Mouse (Mus musculus): ENCODE measurements around the gene Twistnb.

Twistnb gene

DNA sequence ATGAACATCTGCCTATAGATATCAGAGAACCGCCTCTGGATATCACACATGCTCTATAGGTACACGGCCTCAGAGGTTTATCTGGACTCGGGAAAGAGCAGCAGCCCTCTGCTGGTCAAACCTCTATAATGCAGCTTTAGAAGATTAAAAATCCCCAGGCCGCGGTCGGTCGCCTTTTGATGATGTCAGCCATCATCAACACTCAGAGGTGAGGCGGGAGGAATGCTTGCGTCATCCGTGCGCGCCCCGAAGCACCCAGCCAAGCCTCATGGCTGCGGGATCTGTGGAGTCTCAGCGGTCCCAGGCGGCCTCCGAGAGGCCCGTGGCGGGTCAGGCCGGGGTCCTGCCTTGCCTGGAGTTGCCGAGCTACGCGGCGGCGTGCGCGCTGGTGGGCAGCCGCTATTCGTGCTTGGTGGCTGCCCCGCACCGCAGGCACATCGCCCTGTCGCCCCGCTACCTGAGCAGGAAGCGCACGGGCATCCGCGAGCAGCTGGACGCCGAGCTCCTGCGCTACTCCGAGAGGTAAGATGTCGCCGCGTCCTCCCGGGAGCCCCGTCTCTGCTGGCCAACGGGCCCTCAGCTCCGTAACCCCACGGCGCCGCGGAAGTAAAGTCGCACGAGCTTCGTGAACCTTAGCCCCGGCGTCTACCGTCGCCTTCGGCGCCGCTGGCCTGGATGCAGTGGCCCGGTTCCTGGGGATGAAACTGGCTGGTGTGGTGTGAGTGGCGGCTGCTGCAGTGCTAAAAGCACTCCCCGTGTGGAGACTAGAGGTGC, at the start of gene Twistnb:
Gene Twistnb (plus strand): TSS at position 249 of the 774 bp plus-strand sequence.
- in situ Hi-C loops (cut with MboI; ENCODE audit: low pct_unique_long_range_greater_than_20kb in 1 of 2, low sequenced_read_pairs in 2 of 2, unreplicated experiment in 1 of 2), result no loop called here

DNA sequence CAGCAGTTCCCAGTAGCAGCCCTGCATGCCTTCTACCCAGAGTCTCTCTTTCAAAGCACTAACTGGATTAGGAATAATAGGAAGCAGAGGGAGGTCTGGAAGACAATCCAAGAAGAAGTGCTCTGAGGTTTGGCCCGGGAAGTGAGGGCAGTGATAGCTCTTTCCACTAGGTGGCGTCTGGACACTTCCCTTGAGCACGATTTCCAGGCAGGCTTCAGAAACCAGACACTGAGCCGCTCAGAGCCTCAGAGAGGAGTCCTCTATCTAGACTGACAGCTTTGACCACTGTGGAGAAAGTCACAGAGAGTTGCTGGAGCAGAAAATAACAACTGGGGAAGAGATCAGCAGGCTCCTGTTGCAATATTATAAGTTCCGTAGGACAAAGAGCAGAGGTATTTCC, 40.6 kb upstream of the Twistnb start:
- in situ Hi-C loops (cut with MboI; ENCODE audit: low pct_unique_long_range_greater_than_20kb in 1 of 2, low sequenced_read_pairs in 2 of 2, unreplicated experiment in 1 of 2), result loop anchor here (5.0 to 25.0 kb wide), 2 partner anchors 33 to 223 kb away; no protein-coding TSS in a partner anchor

DNA sequence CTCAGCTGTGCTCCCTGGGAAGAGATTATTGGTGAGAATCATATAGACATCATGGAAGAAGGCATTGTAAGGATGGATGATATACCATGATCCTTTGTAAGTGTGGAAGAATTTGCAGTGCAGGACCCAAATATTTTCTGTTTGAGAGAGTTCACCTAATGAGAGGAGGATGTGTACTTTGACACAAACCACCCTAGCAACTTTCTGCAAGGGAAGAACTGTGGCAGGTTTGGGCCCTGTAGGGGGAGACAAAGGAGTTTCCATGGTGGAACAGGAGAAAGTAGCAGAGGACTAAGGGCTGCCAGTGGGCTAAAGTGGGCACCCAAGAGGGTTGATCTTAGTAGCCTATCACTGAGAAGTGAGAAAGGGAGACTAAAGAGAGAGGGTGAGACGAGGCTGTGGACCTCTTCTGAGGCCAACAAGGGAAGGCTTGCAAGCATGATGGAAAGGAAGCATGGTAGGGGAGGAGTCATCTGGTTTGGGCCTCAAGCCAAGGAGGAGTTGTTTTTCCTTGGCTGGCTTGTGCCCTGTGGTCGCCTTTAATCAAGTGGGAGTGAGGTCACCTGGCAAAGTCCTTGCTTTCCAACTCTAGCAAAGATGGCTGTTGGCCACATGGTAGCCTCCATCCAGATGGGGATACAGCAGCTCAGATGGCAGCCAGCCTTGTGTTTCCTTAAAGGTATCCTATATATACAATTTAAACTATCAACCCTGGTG, 38.4 kb upstream of the Twistnb start:
- in situ Hi-C loops (cut with MboI; ENCODE audit: low pct_unique_long_range_greater_than_20kb in 1 of 2, low sequenced_read_pairs in 2 of 2, unreplicated experiment in 1 of 2), result loop anchor here in 1 of 2 experiments (25.0 kb wide), 1 partner anchor 221 kb away; no protein-coding TSS in a partner anchor

DNA sequence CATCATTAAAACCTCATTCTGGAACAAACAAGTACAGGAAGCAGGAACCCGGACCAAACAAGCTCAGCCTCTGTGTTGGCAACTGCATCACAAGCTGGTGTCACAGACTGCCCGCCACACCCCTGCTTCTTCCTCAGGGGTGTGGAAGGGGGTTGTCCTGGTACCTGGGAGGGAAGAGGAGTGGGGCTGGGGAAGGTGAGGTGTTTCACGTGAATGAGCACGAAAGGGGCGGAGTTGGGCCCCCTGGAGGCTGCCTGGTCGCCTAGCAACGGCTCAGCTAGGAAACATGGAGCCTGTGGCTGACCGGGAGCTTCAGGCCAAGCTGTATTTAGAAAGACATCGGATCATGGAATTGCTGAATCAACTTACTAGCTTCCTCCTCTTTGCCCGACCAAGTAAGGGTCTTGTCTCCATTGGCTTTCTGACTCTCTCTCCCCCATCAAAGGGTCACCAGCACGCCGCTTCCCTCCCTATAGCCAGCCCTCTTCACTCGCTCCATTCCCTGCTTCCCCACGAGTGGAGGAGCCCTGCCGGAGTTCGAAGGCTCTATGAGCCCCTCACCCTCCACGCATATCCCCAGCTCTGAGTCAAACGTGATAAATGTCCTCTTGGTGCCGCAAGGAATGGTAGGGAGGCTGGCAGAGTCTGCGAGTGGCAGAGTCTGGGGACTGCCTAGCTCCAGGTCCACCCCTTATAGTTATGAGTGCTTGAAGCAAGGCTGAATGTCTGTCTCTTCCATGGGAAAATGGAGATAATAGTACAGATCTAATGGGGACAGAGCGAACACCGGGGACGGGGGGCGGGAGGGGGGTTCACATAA, 34.4 kb upstream of the Twistnb start, which contains the start of gene Efcab10:
Gene Efcab10 (plus strand): TSS at position 51 of the 820 bp plus-strand sequence.
- in situ Hi-C loops (cut with MboI; ENCODE audit: low pct_unique_long_range_greater_than_20kb in 1 of 2, low sequenced_read_pairs in 2 of 2, unreplicated experiment in 1 of 2), result loop anchor here in 1 of 2 experiments (25.0 kb wide), 1 partner anchor 217 kb away; no protein-coding TSS in a partner anchor

DNA sequence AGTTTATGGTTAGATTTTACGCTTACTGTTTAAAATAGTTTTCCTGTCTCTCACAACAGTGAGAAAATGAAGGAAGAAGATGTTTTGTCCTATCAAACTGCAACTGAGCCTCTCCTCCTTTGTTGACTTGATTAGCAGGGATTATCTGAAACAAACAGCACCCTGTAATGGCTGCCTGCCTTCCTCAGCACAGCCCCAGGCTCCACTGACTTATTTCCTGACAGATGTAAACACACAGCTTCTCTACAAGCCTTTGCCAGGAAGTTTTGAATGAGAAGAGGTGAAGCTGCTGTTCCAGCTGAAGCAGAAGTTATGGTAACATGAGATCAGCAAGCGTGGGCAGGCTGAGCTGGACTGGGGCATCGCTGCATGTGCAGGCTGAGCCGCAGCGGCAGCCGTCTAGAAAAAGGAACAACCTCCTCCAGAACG, 26.2 kb upstream of the Twistnb start:
- in situ Hi-C loops (cut with MboI; ENCODE audit: low pct_unique_long_range_greater_than_20kb in 1 of 2, low sequenced_read_pairs in 2 of 2, unreplicated experiment in 1 of 2), result no loop called here

DNA sequence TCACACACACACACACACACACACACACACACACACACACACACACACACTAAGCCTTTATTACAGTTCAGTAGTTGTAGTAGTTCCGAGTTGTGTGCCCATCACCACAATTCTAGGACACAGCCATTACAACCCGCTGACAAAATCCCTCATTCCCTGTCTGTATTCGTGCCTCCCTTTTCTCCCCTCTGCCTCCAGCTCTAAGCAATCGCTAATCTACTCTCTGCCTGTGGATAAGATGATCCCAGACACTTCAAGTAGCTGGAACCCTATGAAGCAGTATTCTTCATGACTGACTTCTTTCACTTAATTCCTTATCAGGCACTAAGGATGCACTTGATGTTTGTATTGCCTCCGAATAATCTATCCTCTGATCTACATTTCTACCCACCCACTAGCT, 24.4 kb upstream of the Twistnb start:
- in situ Hi-C loops (cut with MboI; ENCODE audit: low pct_unique_long_range_greater_than_20kb in 1 of 2, low sequenced_read_pairs in 2 of 2, unreplicated experiment in 1 of 2), result no loop called here

DNA sequence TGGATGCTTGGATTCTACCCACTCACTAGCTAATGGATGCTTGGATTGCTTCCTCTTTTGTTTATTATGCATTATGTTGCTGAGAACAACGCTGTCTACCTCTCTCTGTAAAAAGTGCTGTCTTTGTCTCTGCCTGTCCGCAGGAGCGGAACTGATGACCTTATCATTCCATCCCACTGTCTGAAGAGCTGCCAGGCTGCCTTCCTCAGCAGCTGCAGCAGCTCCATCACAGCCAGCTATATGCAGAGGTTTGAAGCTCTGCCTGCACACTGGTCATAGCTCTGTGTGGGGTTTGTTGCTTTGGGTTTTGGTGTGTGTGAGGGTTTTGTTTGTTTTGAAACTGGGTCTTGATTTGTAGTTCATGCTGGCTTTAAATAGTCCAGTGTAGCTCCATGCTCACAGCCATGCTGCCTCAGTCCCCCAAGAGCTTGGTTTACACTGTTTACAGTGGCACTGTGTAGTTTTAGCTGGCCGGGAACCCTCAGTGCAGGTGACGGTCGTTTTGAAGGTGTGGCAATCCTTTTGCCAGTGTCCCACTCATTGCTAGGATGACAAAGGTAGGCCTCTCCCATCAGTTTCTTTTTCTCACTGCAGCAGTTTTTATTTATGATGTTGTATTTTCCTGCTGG, 23.9 kb upstream of the Twistnb start:
- in situ Hi-C loops (cut with MboI; ENCODE audit: low pct_unique_long_range_greater_than_20kb in 1 of 2, low sequenced_read_pairs in 2 of 2, unreplicated experiment in 1 of 2), result no loop called here

DNA sequence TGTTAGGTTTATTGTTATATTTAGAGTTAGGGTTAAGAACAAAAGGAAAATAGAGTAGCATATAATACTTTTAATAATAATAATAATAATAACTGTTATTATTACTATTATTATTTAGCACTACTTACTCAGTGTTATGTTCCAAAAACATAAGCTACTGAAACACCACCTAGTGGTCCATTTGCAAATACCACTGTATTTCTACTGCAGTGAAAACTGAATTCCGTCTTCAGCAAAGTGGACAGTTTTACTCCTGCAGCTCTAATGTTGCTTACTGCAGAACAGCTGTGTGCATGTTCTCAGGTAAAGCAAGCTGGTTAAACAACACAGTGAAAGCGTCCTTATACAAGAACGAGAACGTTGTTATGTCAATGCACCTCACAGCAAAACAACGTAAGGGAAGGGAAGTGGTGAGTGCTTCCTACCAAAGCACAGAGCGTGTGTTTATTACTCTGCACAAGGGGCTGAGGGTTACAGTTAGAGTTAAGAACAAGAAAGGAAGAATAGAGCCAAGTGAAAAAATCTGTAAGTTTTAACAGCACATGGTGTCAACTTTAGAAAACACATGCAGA, 17.8 kb upstream of the Twistnb start:
- in situ Hi-C loops (cut with MboI; ENCODE audit: low pct_unique_long_range_greater_than_20kb in 1 of 2, low sequenced_read_pairs in 2 of 2, unreplicated experiment in 1 of 2), result no loop called here

DNA sequence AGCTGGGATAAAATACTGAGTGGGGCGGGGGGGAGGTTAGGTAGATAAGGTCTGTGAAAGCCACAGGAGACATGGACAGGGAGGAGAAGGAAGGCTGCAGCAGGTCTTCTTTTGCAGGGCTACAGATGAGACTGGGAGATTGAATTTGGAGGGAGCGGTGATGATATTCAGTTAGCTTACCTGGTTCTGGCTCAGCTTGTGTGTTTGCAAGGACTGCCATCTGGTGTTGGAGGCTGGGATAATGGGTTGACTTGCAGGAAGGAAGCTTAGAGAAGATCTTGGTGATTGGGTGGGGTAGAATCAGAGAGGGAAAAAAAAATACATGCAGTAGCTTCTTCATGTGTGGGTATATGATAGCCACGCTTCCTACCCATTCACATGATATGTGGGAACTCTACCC, 5.1 kb upstream of the Twistnb start:
- in situ Hi-C loops (cut with MboI; ENCODE audit: low pct_unique_long_range_greater_than_20kb in 1 of 2, low sequenced_read_pairs in 2 of 2, unreplicated experiment in 1 of 2), result loop anchor here (5.0 kb wide), 1 partner anchor 37 kb away; no protein-coding TSS in a partner anchor

DNA sequence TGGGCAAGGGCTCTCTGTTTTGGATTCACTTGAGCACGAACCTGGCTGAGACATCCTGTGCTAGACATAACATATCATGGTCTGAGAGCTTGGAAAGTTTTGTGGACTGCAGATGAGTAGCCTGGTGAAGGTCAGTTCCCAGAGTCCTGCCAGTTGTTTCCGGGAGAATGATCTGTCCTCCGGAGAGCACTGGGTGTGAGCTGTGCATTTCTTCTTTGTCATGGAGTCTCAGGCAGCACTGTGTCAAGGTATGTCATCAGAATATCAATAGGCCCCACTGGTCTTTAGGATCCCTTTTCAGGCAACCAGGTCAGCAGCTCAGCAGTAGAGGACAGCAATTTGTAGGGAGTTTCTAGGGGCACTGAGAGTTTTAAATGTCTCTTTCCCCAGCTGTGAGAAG, 2.1 kb upstream of the Twistnb start:
- in situ Hi-C loops (cut with MboI; ENCODE audit: low pct_unique_long_range_greater_than_20kb in 1 of 2, low sequenced_read_pairs in 2 of 2, unreplicated experiment in 1 of 2), result no loop called here

DNA sequence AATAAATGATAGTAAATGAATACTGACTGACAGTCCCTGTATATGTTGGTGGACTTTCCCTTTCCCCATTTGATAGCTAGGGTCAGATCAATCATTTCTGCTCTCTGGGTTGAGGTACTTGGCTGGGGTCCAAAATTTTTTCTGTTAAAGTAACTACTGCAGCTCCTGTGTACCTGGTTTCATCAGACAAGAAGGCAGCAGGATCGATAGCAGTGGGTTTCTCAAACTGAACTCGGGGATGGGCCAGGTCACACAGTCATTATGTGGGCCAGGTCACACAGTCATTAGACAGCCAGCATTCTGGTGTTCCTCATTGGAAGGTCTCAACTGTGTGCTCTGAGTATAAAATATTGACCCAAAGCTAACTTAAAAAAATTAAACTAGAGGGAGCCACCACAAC, 1.7 kb upstream of the Twistnb start:
- in situ Hi-C loops (cut with MboI; ENCODE audit: low pct_unique_long_range_greater_than_20kb in 1 of 2, low sequenced_read_pairs in 2 of 2, unreplicated experiment in 1 of 2), result no loop called here

DNA sequence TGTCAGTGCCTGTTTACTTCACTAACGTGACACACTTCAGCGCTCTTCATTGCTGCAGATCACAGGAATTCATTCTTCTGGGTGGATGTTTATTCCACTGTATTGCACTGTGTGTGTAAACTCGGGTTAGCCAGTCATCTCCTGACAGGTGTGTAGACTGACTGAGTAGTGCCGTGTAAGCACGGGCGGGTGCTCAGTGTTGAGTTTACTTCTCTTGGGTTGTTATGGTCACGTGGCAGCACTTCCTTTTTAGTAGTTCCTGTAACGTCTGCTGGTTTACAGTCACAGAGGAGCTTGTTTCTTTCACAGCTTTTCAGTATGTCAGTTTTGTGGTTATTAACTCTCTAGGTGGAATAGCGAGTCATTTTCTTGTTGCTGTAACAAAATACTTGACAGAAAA, 4.4 kb downstream of the Twistnb start:
- in situ Hi-C loops (cut with MboI; ENCODE audit: low pct_unique_long_range_greater_than_20kb in 1 of 2, low sequenced_read_pairs in 2 of 2, unreplicated experiment in 1 of 2), result no loop called here

DNA sequence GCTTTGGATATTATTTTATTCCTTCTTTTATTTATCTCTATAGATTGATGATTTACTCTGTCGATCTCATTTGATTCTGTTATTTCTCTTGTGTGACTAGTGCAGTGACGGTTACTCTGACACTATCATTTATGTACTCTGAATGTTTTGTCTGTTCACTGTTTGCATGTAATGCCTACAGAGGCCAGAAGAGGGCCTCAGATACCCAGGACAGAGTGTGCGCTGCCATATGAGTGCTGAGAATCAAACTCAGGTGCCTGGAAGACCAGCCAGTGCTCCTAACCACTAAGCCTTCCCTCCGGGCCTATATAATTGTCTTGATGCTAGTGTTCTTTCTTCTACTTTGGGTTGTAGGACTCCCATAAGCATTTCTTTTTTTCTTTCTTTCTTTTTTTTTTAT, 5.3 kb downstream of the Twistnb start:
- in situ Hi-C loops (cut with MboI; ENCODE audit: low pct_unique_long_range_greater_than_20kb in 1 of 2, low sequenced_read_pairs in 2 of 2, unreplicated experiment in 1 of 2), result no loop called here

DNA sequence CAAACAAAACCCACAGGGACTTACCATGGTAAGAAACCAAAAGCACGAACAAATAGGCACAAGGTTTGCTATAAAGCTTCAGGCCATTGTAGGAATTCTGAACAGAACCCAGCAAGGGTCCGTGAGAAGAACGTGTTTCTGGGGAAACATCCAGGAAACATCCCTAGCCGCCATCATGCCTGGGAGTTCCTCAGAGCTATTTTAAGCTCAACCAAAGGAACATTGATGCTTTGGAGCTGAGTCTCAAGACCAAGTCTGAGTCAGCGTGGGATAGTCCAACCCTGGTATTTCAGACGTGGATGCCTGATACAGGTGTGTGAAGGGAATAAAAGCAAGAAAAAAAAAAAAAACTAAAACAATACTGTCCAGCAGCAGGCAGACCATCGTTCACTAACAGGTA, 26.0 kb downstream of the Twistnb start:
- in situ Hi-C loops (cut with MboI; ENCODE audit: low pct_unique_long_range_greater_than_20kb in 1 of 2, low sequenced_read_pairs in 2 of 2, unreplicated experiment in 1 of 2), result no loop called here

DNA sequence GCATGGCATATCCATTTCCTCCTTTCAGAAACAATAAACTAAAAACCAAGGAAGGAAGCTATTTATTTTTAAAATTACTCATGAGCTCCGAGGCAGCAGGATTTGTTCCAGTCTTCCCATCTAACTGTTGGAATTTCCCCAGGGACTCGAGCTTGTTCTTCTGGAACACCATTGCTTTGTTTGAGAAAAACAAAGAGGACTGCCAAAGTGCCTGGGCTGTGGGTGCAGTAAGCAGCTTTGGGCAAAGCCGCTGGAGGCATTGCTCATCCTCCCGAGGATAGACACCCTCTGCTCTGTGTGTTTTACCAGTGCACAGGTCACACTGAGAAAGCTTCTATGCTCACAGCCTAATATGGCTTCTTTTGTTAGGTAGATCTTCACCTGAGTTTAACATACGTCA, 26.8 kb downstream of the Twistnb start:
- in situ Hi-C loops (cut with MboI; ENCODE audit: low pct_unique_long_range_greater_than_20kb in 1 of 2, low sequenced_read_pairs in 2 of 2, unreplicated experiment in 1 of 2), result no loop called here

DNA sequence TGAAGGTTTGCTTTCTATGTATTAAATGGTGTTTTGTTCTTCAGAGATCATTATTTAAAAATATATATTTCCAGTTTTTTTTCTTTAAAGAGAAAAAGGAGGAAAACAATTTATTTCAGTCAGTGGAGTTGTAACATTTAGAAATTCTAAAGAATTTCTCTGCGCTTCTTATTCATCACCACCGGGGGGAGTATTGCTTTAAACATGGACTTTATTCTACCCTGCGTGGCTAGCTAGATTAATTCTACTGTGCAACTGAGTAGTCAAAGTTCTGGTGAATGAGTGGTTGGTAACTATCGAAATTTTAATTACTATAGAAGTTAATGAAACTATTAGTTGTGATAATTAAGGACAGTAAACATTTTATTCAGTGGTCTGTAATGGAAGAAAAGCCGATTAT, 51.5 kb downstream of the Twistnb start:
- in situ Hi-C loops (cut with MboI; ENCODE audit: low pct_unique_long_range_greater_than_20kb in 1 of 2, low sequenced_read_pairs in 2 of 2, unreplicated experiment in 1 of 2), result no loop called here

DNA sequence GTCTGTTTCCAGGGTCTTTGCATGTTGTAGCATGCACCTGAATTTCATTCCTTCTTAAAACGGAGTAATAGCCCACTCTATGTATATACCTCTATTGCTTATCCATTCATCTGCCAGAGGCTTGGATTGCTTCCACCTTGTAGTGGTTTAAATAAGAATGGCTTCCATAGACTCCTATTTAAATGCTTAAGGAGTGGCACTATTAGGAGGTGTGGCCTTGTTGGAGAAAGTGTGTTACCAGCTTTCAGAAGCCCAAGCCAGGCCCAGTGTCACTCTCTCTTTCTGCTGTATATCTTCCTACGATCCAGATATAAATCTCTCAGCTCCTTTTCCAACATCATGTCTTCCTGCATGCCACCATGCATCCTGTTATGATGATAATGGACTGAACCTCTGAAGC, 53.5 kb downstream of the Twistnb start:
- in situ Hi-C loops (cut with MboI; ENCODE audit: low pct_unique_long_range_greater_than_20kb in 1 of 2, low sequenced_read_pairs in 2 of 2, unreplicated experiment in 1 of 2), result no loop called here
